Mouse (Mus musculus): ENCODE data around the gene Aarsd1. TPM values are rescaled to one million over a fixed set of nuclear protein-coding genes. Genes with fewer than 3 reads are reported as not detected.
A peak's percentile ranks its signal among the peaks of the same experiment; 100 is the strongest.
"Not testable (repeated sequence)": the region's sequence is repeated elsewhere in the genome, so short reads cannot be mapped to it uniquely, and the experiment has no call there.

The Aarsd1 gene
- polyA plus RNA-seq, 1 experiment from 2014 or later: 31.0 TPM

- not testable (repeated sequence) for H3K36me3 ChIP-seq (ENCODE audit: control insufficient read depth, insufficient read depth)
Measured at GRCm38 (mm10) chr11:101449596-101449995, 32.2 kb upstream of the Aarsd1 start.

GRCm38 (mm10) chr11:101448899-101449298 lies 31.5 kb upstream of the Aarsd1 start:
- peaks cover 32% of the 10 kb centered on the region for H3K4me1 ChIP-seq (ENCODE audit: control insufficient read depth, low read depth, low read length)

More at GRCm38 (mm10) chr11:101449596-101449995, 32.2 kb upstream of the Aarsd1 start:
- Histone ChIP-seq H3K4me1 (ENCODE audit: control insufficient read depth, low read depth, low read length) (peaks cover 29% of the 10 kb centered on the region), H3K4me3 (ENCODE audit: low read depth, low read length) (peak overlapping the region; percentile 86), H3K4me2 (ENCODE audit: low read depth, low read length) (peak overlapping the region; percentile 67), H3K9ac (ENCODE audit: low read depth, low read length) (peak overlapping the region; percentile 85; the same call in 1 of the 2 replicates), H3K27ac (ENCODE audit: low read length) (peak overlapping the region; percentile 95)
- H3K9me3 ChIP-seq (replicated peaks; ENCODE audit: control insufficient read depth, low read length); ATAC-seq (ENCODE audit: low read depth); H3K27me3 ChIP-seq (ENCODE audit: control insufficient read depth, insufficient read depth, low read depth, low read length): not testable (repeated sequence)
- WGBS (ENCODE audit: insufficient replicate concordance): 65% methylated on average over 4 of the region's 4 CpGs

GRCm38 (mm10) chr11:101448274-101448746 lies 30.9 kb upstream of the Aarsd1 start, which contains the start of gene Ifi35:
Gene Ifi35, plus strand, starts transcription at chr11:101448407.
- Histone ChIP-seq H3K27me3 (ENCODE audit: control insufficient read depth, insufficient read depth, low read depth, low read length) (no peaks in the 10 kb centered on the region), H3K4me3 (ENCODE audit: low read depth, low read length) (peak within 1 kb of the TSS; percentile 86), H3K9ac (ENCODE audit: low read depth, low read length) (peak within 1 kb of the TSS; percentile 85), H3K4me1 (ENCODE audit: control insufficient read depth, low read depth, low read length) (peaks cover 37% of the 10 kb centered on the region), H3K27ac (ENCODE audit: low read length) (peak within 1 kb of the TSS; percentile 95), H3K9me3 (replicated peaks; ENCODE audit: control insufficient read depth, low read length) (no peaks in the 10 kb centered on the region), H3K4me2 (ENCODE audit: low read depth, low read length) (peak within 1 kb of the TSS; percentile 67), H3K36me3 (ENCODE audit: control insufficient read depth, insufficient read depth) (peaks cover 18% of the 10 kb centered on the region)
- WGBS (ENCODE audit: insufficient replicate concordance): 2% methylated on average over 10 of the region's 10 CpGs
- peak; percentile 87 for ATAC-seq (ENCODE audit: low read depth)

More at GRCm38 (mm10) chr11:101448899-101449298, 31.5 kb upstream of the Aarsd1 start:
- Histone ChIP-seq H3K36me3 (ENCODE audit: control insufficient read depth, insufficient read depth) (peaks cover 13% of the 10 kb centered on the region), H3K27me3 (ENCODE audit: control insufficient read depth, insufficient read depth, low read depth, low read length) (no peaks in the 10 kb centered on the region), H3K4me2 (ENCODE audit: low read depth, low read length) (peak overlapping the region; percentile 67), H3K27ac (ENCODE audit: low read length) (peak overlapping the region; percentile 95), H3K9ac (ENCODE audit: low read depth, low read length) (peak overlapping the region; percentile 85), H3K4me3 (ENCODE audit: low read depth, low read length) (peak overlapping the region; percentile 86), H3K9me3 (replicated peaks; ENCODE audit: control insufficient read depth, low read length) (no peaks in the 10 kb centered on the region)
- WGBS (ENCODE audit: insufficient replicate concordance): 35% methylated on average over 4 of the region's 4 CpGs
- ATAC-seq (ENCODE audit: low read depth): peak; percentile 33

GRCm38 (mm10) chr11:101447786-101448185 lies 30.4 kb upstream of the Aarsd1 start:
- H3K4me1 ChIP-seq (ENCODE audit: control insufficient read depth, low read depth, low read length): peaks cover 42% of the 10 kb centered on the region
- peak overlapping the region; percentile 85; the same call in 1 of the 2 replicates for H3K9ac ChIP-seq (ENCODE audit: low read depth, low read length)

GRCm38 (mm10) chr11:101446860-101447259 lies 29.4 kb upstream of the Aarsd1 start:
- not testable (repeated sequence) for H3K4me2 ChIP-seq (ENCODE audit: low read depth, low read length); H3K27me3 ChIP-seq (ENCODE audit: control insufficient read depth, insufficient read depth, low read depth, low read length); H3K9ac ChIP-seq (ENCODE audit: low read depth, low read length); ATAC-seq (ENCODE audit: low read depth); H3K4me3 ChIP-seq (ENCODE audit: low read depth, low read length); H3K9me3 ChIP-seq (replicated peaks; ENCODE audit: control insufficient read depth, low read length); H3K27ac ChIP-seq (ENCODE audit: low read length)
- peaks cover 18% of the 10 kb centered on the region for H3K36me3 ChIP-seq (ENCODE audit: control insufficient read depth, insufficient read depth)
- WGBS (ENCODE audit: insufficient replicate concordance): 78% methylated on average over 8 of the region's 8 CpGs
- peaks cover 37% of the 10 kb centered on the region for H3K4me1 ChIP-seq (ENCODE audit: control insufficient read depth, low read depth, low read length)

More at GRCm38 (mm10) chr11:101447786-101448185, 30.4 kb upstream of the Aarsd1 start:
- no peak for ATAC-seq (ENCODE audit: low read depth)
- Histone ChIP-seq H3K4me3 (ENCODE audit: low read depth, low read length) (peak overlapping the region; percentile 86), H3K9me3 (replicated peaks; ENCODE audit: control insufficient read depth, low read length) (no peaks in the 10 kb centered on the region), H3K27ac (ENCODE audit: low read length) (peak overlapping the region; percentile 95), H3K27me3 (ENCODE audit: control insufficient read depth, insufficient read depth, low read depth, low read length) (no peaks in the 10 kb centered on the region), H3K36me3 (ENCODE audit: control insufficient read depth, insufficient read depth) (peaks cover 18% of the 10 kb centered on the region), H3K4me2 (ENCODE audit: low read depth, low read length) (peak overlapping the region; percentile 67)
- 81% methylated on average over 5 of the region's 5 CpGs for WGBS (ENCODE audit: insufficient replicate concordance)

- WGBS (ENCODE audit: insufficient replicate concordance): 71% methylated on average over 1 of the region's 1 CpGs
- no peaks in the 10 kb centered on the region for H3K27me3 ChIP-seq (ENCODE audit: control insufficient read depth, insufficient read depth, low read depth, low read length)
- H3K9me3 ChIP-seq (replicated peaks; ENCODE audit: control insufficient read depth, low read length): no peaks in the 10 kb centered on the region
- no peak overlapping the region for H3K4me2 ChIP-seq (ENCODE audit: low read depth, low read length)
- H3K4me1 ChIP-seq (ENCODE audit: control insufficient read depth, low read depth, low read length): peaks cover 32% of the 10 kb centered on the region
- 0 out of 2 replicates have a peak overlapping the region, but pooled peaks have one; percentile 4 for H3K27ac ChIP-seq (ENCODE audit: low read length)
- no peak overlapping the region for H3K4me3 ChIP-seq (ENCODE audit: low read depth, low read length)
- H3K36me3 ChIP-seq (ENCODE audit: control insufficient read depth, insufficient read depth): peaks cover 18% of the 10 kb centered on the region
- H3K9ac ChIP-seq (ENCODE audit: low read depth, low read length): no peak overlapping the region
- ATAC-seq (ENCODE audit: low read depth): no peak
Measured at GRCm38 (mm10) chr11:101446319-101446718, 28.9 kb upstream of the Aarsd1 start.

GRCm38 (mm10) chr11:101442760-101443159 lies 25.3 kb upstream of the Aarsd1 start:
- peak overlapping the region; percentile 72 for H3K4me2 ChIP-seq (ENCODE audit: low read depth, low read length)
- H3K9me3 ChIP-seq (replicated peaks; ENCODE audit: control insufficient read depth, low read length): no peaks in the 10 kb centered on the region
- H3K27ac ChIP-seq (ENCODE audit: low read length): peak overlapping the region; percentile 72
- ATAC-seq (ENCODE audit: low read depth): no peak
- H3K9ac ChIP-seq (ENCODE audit: low read depth, low read length): peak overlapping the region; percentile 86
- WGBS (ENCODE audit: insufficient replicate concordance): under 1% methylated on average over 14 of the region's 14 CpGs
- H3K36me3 ChIP-seq (ENCODE audit: control insufficient read depth, insufficient read depth): peaks cover 18% of the 10 kb centered on the region
- H3K4me3 ChIP-seq (ENCODE audit: low read depth, low read length): peak overlapping the region; percentile 87
- H3K4me1 ChIP-seq (ENCODE audit: control insufficient read depth, low read depth, low read length): peaks cover 20% of the 10 kb centered on the region
- no peaks in the 10 kb centered on the region for H3K27me3 ChIP-seq (ENCODE audit: control insufficient read depth, insufficient read depth, low read depth, low read length)

- ATAC-seq (ENCODE audit: low read depth): peak; percentile 99
- Histone ChIP-seq H3K27ac (ENCODE audit: low read length) (peak within 1 kb of the TSS; percentile 72), H3K4me1 (ENCODE audit: control insufficient read depth, low read depth, low read length) (peaks cover 15% of the 10 kb centered on the region), H3K9ac (ENCODE audit: low read depth, low read length) (peak within 1 kb of the TSS; percentile 86), H3K4me3 (ENCODE audit: low read depth, low read length) (peak within 1 kb of the TSS; percentile 87), H3K4me2 (ENCODE audit: low read depth, low read length) (peak within 1 kb of the TSS; percentile 72), H3K27me3 (ENCODE audit: control insufficient read depth, insufficient read depth, low read depth, low read length) (no peaks in the 10 kb centered on the region), H3K9me3 (replicated peaks; ENCODE audit: control insufficient read depth, low read length) (no peaks in the 10 kb centered on the region), H3K36me3 (ENCODE audit: control insufficient read depth, insufficient read depth) (peaks cover 18% of the 10 kb centered on the region)
- WGBS (ENCODE audit: insufficient replicate concordance): under 1% methylated on average over 42 of the region's 42 CpGs
Measured at GRCm38 (mm10) chr11:101442127-101442693, 24.8 kb upstream of the Aarsd1 start, which contains the start of gene Rpl27. Gene Rpl27, plus strand, starts transcription at chr11:101442298.
